Mouse (Mus musculus): ENCODE results near the gene Eml2. TPM values are rescaled to one million over a fixed set of nuclear protein-coding genes. Genes with fewer than 3 reads are reported as not detected.
A peak's percentile ranks its signal among the peaks of the same experiment; 100 is the strongest.

Gene Eml2
- polyA plus RNA-seq, 1 experiment from 2014 or later, result 8.2 TPM

DNA sequence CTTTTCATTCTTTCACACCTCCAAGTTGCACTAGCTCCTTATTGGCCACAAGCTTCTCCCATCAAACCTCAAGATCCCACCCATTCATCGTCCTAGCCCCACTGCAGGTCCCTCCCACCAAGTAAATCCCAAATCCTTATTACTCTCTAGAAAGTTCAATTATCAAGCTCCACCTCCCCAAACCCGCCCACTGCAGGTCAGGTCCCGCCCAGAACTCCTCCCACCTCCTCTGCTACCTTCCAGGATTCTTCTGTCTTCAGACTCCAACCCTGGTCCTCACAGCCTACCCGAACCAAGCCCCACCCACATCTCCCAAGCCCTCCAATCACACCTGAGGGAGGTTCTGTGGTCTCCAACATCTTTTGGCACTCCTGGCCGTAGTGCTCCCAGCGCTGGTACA, 12.0 kb upstream of the Eml2 start:
- Histone ChIP-seq H3K27ac (replicated peaks) (no peak overlapping the region), H3K4me1 (replicated peaks) (peaks cover 31% of the 10 kb centered on the region), H3K4me3 (no peak overlapping the region), H3K27me3 (peaks cover 36% of the 10 kb centered on the region), H3K36me3 (no peaks in the 10 kb centered on the region), H3K9me3 (no peaks in the 10 kb centered on the region), H3K4me2 (peak overlapping the region; percentile 40), H3K9ac (no peak overlapping the region)
- 0 out of 2 replicates have a peak, but pooled peaks have one; percentile 13 for ATAC-seq (ENCODE audit: low FRiP score, low read depth)
- WGBS, result 4% methylated on average over 6 of the region's 6 CpGs

DNA sequence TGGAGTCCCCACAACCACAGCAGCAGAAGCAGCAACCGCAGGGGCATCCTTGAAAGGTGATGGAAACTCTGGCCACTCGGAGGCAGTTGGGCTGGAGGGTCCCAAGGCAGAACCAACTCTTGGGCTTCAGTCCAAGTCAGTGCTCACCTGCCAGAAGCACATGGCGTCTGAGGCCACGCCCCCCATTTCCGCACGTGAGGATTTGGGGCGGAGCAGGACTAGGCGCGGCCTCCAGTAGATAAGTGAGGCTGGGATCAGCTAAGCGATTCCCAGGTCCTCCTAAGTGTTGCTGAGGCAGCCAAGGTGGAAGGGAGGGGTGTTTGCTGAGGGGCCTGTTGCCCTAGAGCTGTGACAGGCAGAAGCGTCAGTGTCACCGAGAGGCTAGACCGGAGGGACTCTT, 11.2 kb upstream of the Eml2 start:
- Histone ChIP-seq H3K9me3 (no peaks in the 10 kb centered on the region), H3K27me3 (peaks cover 29% of the 10 kb centered on the region), H3K27ac (replicated peaks) (no peak overlapping the region), H3K4me1 (replicated peaks) (peaks cover 23% of the 10 kb centered on the region), H3K4me2 (peak overlapping the region; percentile 40), H3K4me3 (no peak overlapping the region), H3K9ac (no peak overlapping the region), H3K36me3 (no peaks in the 10 kb centered on the region)
- no peak for ATAC-seq (ENCODE audit: low FRiP score, low read depth)
- WGBS, result 5% methylated on average over 13 of the region's 13 CpGs

DNA sequence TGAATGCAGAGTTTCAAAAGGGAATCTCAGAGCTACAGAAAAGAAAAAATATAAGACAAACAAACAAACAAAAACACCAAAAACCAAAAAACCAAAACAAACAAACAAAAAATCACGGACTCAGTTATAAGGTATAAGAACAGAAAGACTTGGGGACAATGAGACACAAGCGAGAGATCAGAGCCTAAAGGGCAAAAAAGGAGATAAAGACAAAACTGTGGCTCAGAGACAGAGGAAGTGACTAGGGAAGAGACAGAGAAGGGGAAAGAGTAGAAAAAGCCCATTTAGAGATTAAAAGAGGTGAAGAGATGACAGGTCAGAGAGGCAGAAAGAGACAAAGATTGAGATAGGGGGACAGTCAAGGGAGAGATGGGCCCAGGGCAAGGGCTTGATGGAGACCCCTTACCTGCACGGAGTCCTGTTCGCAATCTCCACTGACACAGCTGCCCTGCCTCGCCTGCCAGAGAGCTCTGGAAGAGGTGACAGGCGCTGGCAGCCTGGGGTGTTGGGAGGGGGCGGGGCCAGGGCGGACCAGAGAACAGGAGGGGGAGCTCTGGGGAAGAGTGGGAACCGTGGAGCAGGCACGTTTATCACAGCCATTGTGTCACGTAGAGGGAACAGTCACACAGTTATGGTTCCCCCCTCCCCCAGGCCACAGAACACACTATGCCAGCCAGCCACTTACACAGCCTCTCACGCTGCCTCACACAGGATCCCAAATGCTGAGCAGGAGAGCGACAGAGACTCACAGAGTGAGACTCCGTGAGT, 10.4 kb upstream of the Eml2 start, which contains the start of gene Gipr:
TSS of gene Gipr (minus strand) at position 472 of the 768 bp plus-strand sequence.
- no peak for ATAC-seq (ENCODE audit: low FRiP score, low read depth)
- WGBS, result 12% methylated on average over 14 of the region's 14 CpGs
- H3K4me1 ChIP-seq (replicated peaks), result peaks cover 16% of the 10 kb centered on the region
- no peaks in the 10 kb centered on the region for H3K9me3 ChIP-seq
- peaks cover 29% of the 10 kb centered on the region for H3K27me3 ChIP-seq
- no peak within 1 kb of the TSS for H3K9ac ChIP-seq
- H3K27ac ChIP-seq (replicated peaks), result no peak within 1 kb of the TSS
- H3K4me3 ChIP-seq, result no peak within 1 kb of the TSS
- no peaks in the 10 kb centered on the region for H3K36me3 ChIP-seq
- peak within 1 kb of the TSS; percentile 40 for H3K4me2 ChIP-seq

DNA sequence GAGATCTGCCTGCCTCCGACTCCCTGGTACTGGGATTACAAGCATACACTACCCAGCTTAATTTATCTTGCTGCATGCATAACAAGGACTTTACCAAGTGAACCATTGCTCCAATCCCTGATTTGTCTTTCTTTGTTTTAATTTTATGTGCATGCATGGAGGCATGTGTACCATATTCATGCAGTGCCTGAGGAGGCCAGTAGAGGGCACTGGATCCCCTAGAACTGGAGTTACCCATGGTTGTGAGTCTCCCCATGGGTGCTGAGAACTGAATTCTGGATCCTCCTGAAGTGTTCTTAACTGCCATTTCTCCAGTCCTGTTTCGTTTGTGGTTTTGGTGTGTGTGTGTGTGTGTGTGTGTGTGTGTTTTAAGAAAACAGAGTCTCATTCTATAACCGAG, 9.2 kb upstream of the Eml2 start:
- no peak overlapping the region for H3K4me3 ChIP-seq
- ATAC-seq (ENCODE audit: low FRiP score, low read depth), result no peak
- H3K27ac ChIP-seq (replicated peaks), result no peak overlapping the region
- 96% methylated on average over 3 of the region's 3 CpGs for WGBS
- H3K36me3 ChIP-seq, result no peaks in the 10 kb centered on the region
- H3K9me3 ChIP-seq, result no peaks in the 10 kb centered on the region
- H3K4me2 ChIP-seq, result no peak overlapping the region
- peaks cover 27% of the 10 kb centered on the region for H3K27me3 ChIP-seq
- peaks cover 18% of the 10 kb centered on the region for H3K4me1 ChIP-seq (replicated peaks)
- no peak overlapping the region for H3K9ac ChIP-seq

GRCm38 (mm10) chr7:19169506-19169905, 6.7 kb upstream of the Eml2 start:
- Histone ChIP-seq H3K4me2 (no peak overlapping the region), H3K9me3 (no peaks in the 10 kb centered on the region), H3K4me3 (no peak overlapping the region), H3K9ac (no peak overlapping the region), H3K27ac (replicated peaks) (no peak overlapping the region), H3K36me3 (no peaks in the 10 kb centered on the region), H3K27me3 (peaks cover 5% of the 10 kb centered on the region; the same call in 1 of the 2 replicates), H3K4me1 (replicated peaks) (peaks cover 27% of the 10 kb centered on the region)
- WGBS, result 61% methylated on average over 10 of the region's 10 CpGs
- no peak for ATAC-seq (ENCODE audit: low FRiP score, low read depth)

- H3K9me3 ChIP-seq, result no peaks in the 10 kb centered on the region
- WGBS, result 48% methylated on average over 8 of the region's 8 CpGs
- H3K27me3 ChIP-seq, result no peaks in the 10 kb centered on the region
- no peak overlapping the region for H3K4me3 ChIP-seq
- peak; percentile 29; the same call in 1 of the 2 replicates for ATAC-seq (ENCODE audit: low FRiP score, low read depth)
- peaks cover 22% of the 10 kb centered on the region for H3K4me1 ChIP-seq (replicated peaks)
- H3K27ac ChIP-seq (replicated peaks), result no peak overlapping the region
- no peaks in the 10 kb centered on the region for H3K36me3 ChIP-seq
- no peak overlapping the region for H3K9ac ChIP-seq
- H3K4me2 ChIP-seq, result no peak overlapping the region
These were observed 6.1 kb upstream of the Eml2 start for GRCm38 (mm10) chr7:19170142-19170541.

GRCm38 (mm10) chr7:19171831-19172230, 4.4 kb upstream of the Eml2 start:
- WGBS, result 34% methylated on average over 8 of the region's 8 CpGs
- Histone ChIP-seq H3K4me1 (replicated peaks) (peaks cover 22% of the 10 kb centered on the region), H3K27ac (replicated peaks) (no peak overlapping the region), H3K36me3 (no peaks in the 10 kb centered on the region), H3K4me2 (no peak overlapping the region), H3K9me3 (no peaks in the 10 kb centered on the region), H3K4me3 (no peak overlapping the region), H3K27me3 (no peaks in the 10 kb centered on the region), H3K9ac (no peak overlapping the region)
- ATAC-seq (ENCODE audit: low FRiP score, low read depth), result no peak

GRCm38 (mm10) chr7:19172874-19173273, 3.3 kb upstream of the Eml2 start:
- ATAC-seq (ENCODE audit: low FRiP score, low read depth), result no peak
- H3K9me3 ChIP-seq, result no peaks in the 10 kb centered on the region
- peaks cover 32% of the 10 kb centered on the region for H3K4me1 ChIP-seq (replicated peaks)
- 0 out of 2 replicates have a peak, but pooled peaks cover 8% of the 10 kb centered on the region for H3K27me3 ChIP-seq
- H3K9ac ChIP-seq, result 0 out of 2 replicates have a peak overlapping the region, but pooled peaks have one; percentile 2
- H3K27ac ChIP-seq (replicated peaks), result peak overlapping the region; percentile 23; the same call in 1 of the 2 replicates
- 2% methylated on average over 17 of the region's 17 CpGs for WGBS
- H3K36me3 ChIP-seq, result no peaks in the 10 kb centered on the region
- H3K4me3 ChIP-seq, result peak overlapping the region; percentile 25
- H3K4me2 ChIP-seq, result peak overlapping the region; percentile 57

DNA sequence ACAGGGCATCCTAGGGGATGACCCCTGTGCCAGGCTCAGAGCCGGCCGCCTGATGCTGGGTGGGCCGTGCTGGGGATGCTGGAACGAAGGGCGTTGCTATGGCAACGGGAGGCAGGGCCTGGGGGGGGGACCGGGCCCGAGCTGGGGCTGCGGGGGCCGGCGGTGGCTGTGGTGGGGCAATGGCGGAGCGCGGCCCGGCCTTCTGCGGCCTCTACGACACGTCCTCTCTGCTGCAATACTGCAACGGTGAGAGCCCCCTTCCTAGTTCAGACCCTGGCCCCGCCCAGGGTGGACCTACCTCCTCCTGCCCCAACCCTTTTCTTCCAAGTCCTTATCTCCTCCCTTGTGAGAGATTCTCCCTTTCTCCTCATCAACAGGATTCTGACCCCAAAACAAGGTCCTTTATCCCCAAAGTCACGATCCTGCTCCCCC, 311 bp downstream of the Eml2 start:
- peaks cover 31% of the 10 kb centered on the region; the same call in 1 of the 2 replicates for H3K27me3 ChIP-seq
- H3K9ac ChIP-seq, result peak overlapping the region; percentile 83
- H3K9me3 ChIP-seq, result no peaks in the 10 kb centered on the region
- ATAC-seq (ENCODE audit: low FRiP score, low read depth), result peak; percentile 49
- peak overlapping the region; percentile 83 for H3K27ac ChIP-seq (replicated peaks)
- peaks cover 55% of the 10 kb centered on the region for H3K4me1 ChIP-seq (replicated peaks)
- peak overlapping the region; percentile 78 for H3K4me3 ChIP-seq
- WGBS, result 2% methylated on average over 21 of the region's 21 CpGs
- H3K36me3 ChIP-seq, result no peaks in the 10 kb centered on the region
- H3K4me2 ChIP-seq, result peak overlapping the region; percentile 78

DNA sequence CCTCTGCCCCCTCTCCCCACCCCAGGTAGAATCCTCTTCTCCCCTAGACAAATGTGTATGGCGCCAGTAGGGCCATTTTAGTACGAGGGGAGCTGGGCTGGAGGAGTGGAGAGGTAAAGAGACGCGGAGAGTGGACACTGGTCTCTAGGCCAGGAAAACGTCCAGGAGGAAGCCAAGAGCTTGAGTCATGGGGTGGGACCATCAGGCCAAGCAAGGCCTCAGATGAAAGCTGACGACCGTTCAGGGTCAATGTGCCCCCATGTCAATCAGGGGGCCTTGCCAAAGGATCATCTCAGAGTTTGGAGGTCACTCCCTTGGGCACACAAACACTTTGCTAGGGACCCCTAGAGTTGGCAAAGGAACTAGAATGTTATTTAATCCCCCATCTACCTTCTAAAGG, 995 bp downstream of the Eml2 start:
- Histone ChIP-seq H3K27ac (replicated peaks) (no peak overlapping the region), H3K27me3 (peaks cover 31% of the 10 kb centered on the region; the same call in 1 of the 2 replicates), H3K4me2 (peak overlapping the region; percentile 78), H3K9me3 (no peaks in the 10 kb centered on the region), H3K9ac (peak overlapping the region; percentile 83), H3K4me3 (peak overlapping the region; percentile 78), H3K4me1 (replicated peaks) (peaks cover 51% of the 10 kb centered on the region), H3K36me3 (peaks cover 3% of the 10 kb centered on the region; the same call in 1 of the 2 replicates)
- 62% methylated on average over 7 of the region's 7 CpGs for WGBS
- ATAC-seq (ENCODE audit: low FRiP score, low read depth), result no peak

GRCm38 (mm10) chr7:19178035-19178434, 1.8 kb downstream of the Eml2 start:
- Histone ChIP-seq H3K4me2 (peak overlapping the region; percentile 78), H3K4me3 (peak overlapping the region; percentile 78), H3K9me3 (no peaks in the 10 kb centered on the region), H3K27ac (replicated peaks) (no peak overlapping the region), H3K9ac (peak overlapping the region; percentile 83), H3K27me3 (peaks cover 31% of the 10 kb centered on the region; the same call in 1 of the 2 replicates), H3K4me1 (replicated peaks) (peaks cover 44% of the 10 kb centered on the region), H3K36me3 (peaks cover 10% of the 10 kb centered on the region; the same call in 1 of the 2 replicates)
- ATAC-seq (ENCODE audit: low FRiP score, low read depth), result no peak
- WGBS, result 5% methylated on average over 18 of the region's 18 CpGs

- no peak for ATAC-seq (ENCODE audit: low FRiP score, low read depth)
- WGBS, result 8% methylated on average over 27 of the region's 27 CpGs
- Histone ChIP-seq H3K27ac (replicated peaks) (no peak overlapping the region), H3K4me1 (replicated peaks) (peaks cover 39% of the 10 kb centered on the region), H3K4me3 (peak overlapping the region; percentile 78), H3K9me3 (no peaks in the 10 kb centered on the region), H3K9ac (peak overlapping the region; percentile 83; the same call in 1 of the 2 replicates), H3K36me3 (peaks cover 11% of the 10 kb centered on the region; the same call in 1 of the 2 replicates), H3K4me2 (peak overlapping the region; percentile 78), H3K27me3 (peaks cover 31% of the 10 kb centered on the region; the same call in 1 of the 2 replicates)
These were observed 2.3 kb downstream of the Eml2 start for GRCm38 (mm10) chr7:19178443-19179092.
